Mouse (Mus musculus): ENCODE measurements around the gene Lifr. TPM values are rescaled to one million over a fixed set of nuclear protein-coding genes. Genes with fewer than 3 reads are reported as not detected.

Gene Lifr
- polyA plus RNA-seq, 1 experiment from 2014 or later, result 24.9 TPM

GRCm38 (mm10) chr15:7061995-7062697, 28.3 kb upstream of the Lifr start:
- DNase-seq (ENCODE audit: low spot score), result no peak
- H3K27ac ChIP-seq (ENCODE audit: low read depth, low read length), result no peak overlapping the region

GRCm38 (mm10) chr15:7062698-7063009, 27.8 kb upstream of the Lifr start:
- H3K27ac ChIP-seq (ENCODE audit: low read depth, low read length), result no peak overlapping the region
- no peaks in the 10 kb centered on the region for H3K9me3 ChIP-seq (ENCODE audit: control insufficient read depth, low read length)
- 97% methylated on average over 1 of the region's 1 CpGs for WGBS

More at GRCm38 (mm10) chr15:7061995-7062697, 28.3 kb upstream of the Lifr start:
- Histone ChIP-seq H3K9me3 (ENCODE audit: control insufficient read depth, low read length) (no peaks in the 10 kb centered on the region), H3K36me3 (ENCODE audit: control insufficient read depth, insufficient read depth, low read length) (no peaks in the 10 kb centered on the region), H3K9ac (ENCODE audit: low read depth, low read length) (no peak overlapping the region), H3K4me3 (ENCODE audit: low read depth, low read length) (no peak overlapping the region), H3K27me3 (ENCODE audit: control insufficient read depth, insufficient read depth, low read length) (no peaks in the 10 kb centered on the region), H3K4me2 (replicated peaks; ENCODE audit: low read depth, low read length) (no peak overlapping the region), H3K4me1 (replicated peaks; ENCODE audit: control insufficient read depth, insufficient read depth, low read length) (no peaks in the 10 kb centered on the region)
- no peak for ATAC-seq (ENCODE audit: low FRiP score)
- 35% methylated on average over 4 of the region's 4 CpGs for WGBS

GRCm38 (mm10) chr15:7063521-7064240, 26.7 kb upstream of the Lifr start:
- Histone ChIP-seq H3K27me3 (ENCODE audit: control insufficient read depth, insufficient read depth, low read length) (no peaks in the 10 kb centered on the region), H3K27ac (ENCODE audit: low read depth, low read length) (no peak overlapping the region), H3K4me2 (replicated peaks; ENCODE audit: low read depth, low read length) (no peak overlapping the region), H3K4me3 (ENCODE audit: low read depth, low read length) (no peak overlapping the region), H3K4me1 (replicated peaks; ENCODE audit: control insufficient read depth, insufficient read depth, low read length) (no peaks in the 10 kb centered on the region), H3K9me3 (ENCODE audit: control insufficient read depth, low read length) (no peaks in the 10 kb centered on the region), H3K36me3 (ENCODE audit: control insufficient read depth, insufficient read depth, low read length) (no peaks in the 10 kb centered on the region), H3K9ac (ENCODE audit: low read depth, low read length) (no peak overlapping the region)
- no peak for DNase-seq (ENCODE audit: low spot score)
- no peak for ATAC-seq (ENCODE audit: low FRiP score)
- 73% methylated on average over 9 of the region's 9 CpGs for WGBS

More at GRCm38 (mm10) chr15:7062698-7063009, 27.8 kb upstream of the Lifr start:
- Histone ChIP-seq H3K4me3 (ENCODE audit: low read depth, low read length) (no peak overlapping the region), H3K9ac (ENCODE audit: low read depth, low read length) (no peak overlapping the region), H3K4me1 (replicated peaks; ENCODE audit: control insufficient read depth, insufficient read depth, low read length) (no peaks in the 10 kb centered on the region), H3K4me2 (replicated peaks; ENCODE audit: low read depth, low read length) (no peak overlapping the region), H3K27me3 (ENCODE audit: control insufficient read depth, insufficient read depth, low read length) (no peaks in the 10 kb centered on the region), H3K36me3 (ENCODE audit: control insufficient read depth, insufficient read depth, low read length) (no peaks in the 10 kb centered on the region)
- ATAC-seq (ENCODE audit: low FRiP score), result no peak
- DNase-seq (ENCODE audit: low spot score), result no peak

GRCm38 (mm10) chr15:7064992-7065523, 25.4 kb upstream of the Lifr start:
- DNase-seq (ENCODE audit: low spot score), result no peak
- Histone ChIP-seq H3K4me1 (replicated peaks; ENCODE audit: control insufficient read depth, insufficient read depth, low read length) (no peaks in the 10 kb centered on the region), H3K9ac (ENCODE audit: low read depth, low read length) (no peak overlapping the region), H3K36me3 (ENCODE audit: control insufficient read depth, insufficient read depth, low read length) (no peaks in the 10 kb centered on the region), H3K4me2 (replicated peaks; ENCODE audit: low read depth, low read length) (no peak overlapping the region), H3K4me3 (ENCODE audit: low read depth, low read length) (no peak overlapping the region), H3K27me3 (ENCODE audit: control insufficient read depth, insufficient read depth, low read length) (no peaks in the 10 kb centered on the region), H3K27ac (ENCODE audit: low read depth, low read length) (no peak overlapping the region), H3K9me3 (ENCODE audit: control insufficient read depth, low read length) (no peaks in the 10 kb centered on the region)
- WGBS, result 84% methylated on average over 14 of the region's 14 CpGs
- no peak for ATAC-seq (ENCODE audit: low FRiP score)

- Histone ChIP-seq H3K4me1 (replicated peaks; ENCODE audit: control insufficient read depth, insufficient read depth, low read length) (no peaks in the 10 kb centered on the region), H3K27ac (ENCODE audit: low read depth, low read length) (no peak overlapping the region), H3K36me3 (ENCODE audit: control insufficient read depth, insufficient read depth, low read length) (no peaks in the 10 kb centered on the region), H3K9ac (ENCODE audit: low read depth, low read length) (no peak overlapping the region), H3K4me3 (ENCODE audit: low read depth, low read length) (no peak overlapping the region), H3K4me2 (replicated peaks; ENCODE audit: low read depth, low read length) (no peak overlapping the region), H3K9me3 (ENCODE audit: control insufficient read depth, low read length) (no peaks in the 10 kb centered on the region), H3K27me3 (ENCODE audit: control insufficient read depth, insufficient read depth, low read length) (no peaks in the 10 kb centered on the region)
- DNase-seq (ENCODE audit: low spot score) (no peak), ATAC-seq (ENCODE audit: low FRiP score) (no peak)
- WGBS, result 83% methylated on average over 5 of the region's 5 CpGs
These were observed 24.8 kb upstream of the Lifr start for GRCm38 (mm10) chr15:7065624-7066023.

GRCm38 (mm10) chr15:7066752-7067151, 23.7 kb upstream of the Lifr start:
- Histone ChIP-seq H3K4me3 (ENCODE audit: low read depth, low read length) (no peak overlapping the region), H3K4me2 (replicated peaks; ENCODE audit: low read depth, low read length) (no peak overlapping the region), H3K9me3 (ENCODE audit: control insufficient read depth, low read length) (no peaks in the 10 kb centered on the region), H3K36me3 (ENCODE audit: control insufficient read depth, insufficient read depth, low read length) (no peaks in the 10 kb centered on the region), H3K9ac (ENCODE audit: low read depth, low read length) (no peak overlapping the region), H3K27me3 (ENCODE audit: control insufficient read depth, insufficient read depth, low read length) (no peaks in the 10 kb centered on the region), H3K4me1 (replicated peaks; ENCODE audit: control insufficient read depth, insufficient read depth, low read length) (no peaks in the 10 kb centered on the region), H3K27ac (ENCODE audit: low read depth, low read length) (no peak overlapping the region)
- DNase-seq (ENCODE audit: low spot score) (no peak), ATAC-seq (ENCODE audit: low FRiP score) (no peak)
- WGBS, result 88% methylated on average over 3 of the region's 3 CpGs

- WGBS, result 67% methylated on average over 7 of the region's 7 CpGs
- H3K4me3 ChIP-seq (ENCODE audit: low read depth, low read length), result no peak overlapping the region
- no peak overlapping the region for H3K4me2 ChIP-seq (replicated peaks; ENCODE audit: low read depth, low read length)
- ATAC-seq (ENCODE audit: low FRiP score) (no peak), DNase-seq (ENCODE audit: low spot score) (no peak)
- H3K9ac ChIP-seq (ENCODE audit: low read depth, low read length), result no peak overlapping the region
- H3K4me1 ChIP-seq (replicated peaks; ENCODE audit: control insufficient read depth, insufficient read depth, low read length), result no peaks in the 10 kb centered on the region
- no peak overlapping the region for H3K27ac ChIP-seq (ENCODE audit: low read depth, low read length)
- H3K36me3 ChIP-seq (ENCODE audit: control insufficient read depth, insufficient read depth, low read length), result no peaks in the 10 kb centered on the region
- no peaks in the 10 kb centered on the region for H3K27me3 ChIP-seq (ENCODE audit: control insufficient read depth, insufficient read depth, low read length)
- no peaks in the 10 kb centered on the region for H3K9me3 ChIP-seq (ENCODE audit: control insufficient read depth, low read length)
These were observed 21.0 kb upstream of the Lifr start for GRCm38 (mm10) chr15:7069374-7069773.

GRCm38 (mm10) chr15:7070199-7070794, 20.1 kb upstream of the Lifr start:
- ATAC-seq (ENCODE audit: low FRiP score) (no peak), DNase-seq (ENCODE audit: low spot score) (no peak)
- H3K4me2 ChIP-seq (replicated peaks; ENCODE audit: low read depth, low read length), result no peak overlapping the region
- no peaks in the 10 kb centered on the region for H3K27me3 ChIP-seq (ENCODE audit: control insufficient read depth, insufficient read depth, low read length)
- no peaks in the 10 kb centered on the region for H3K36me3 ChIP-seq (ENCODE audit: control insufficient read depth, insufficient read depth, low read length)
- H3K9me3 ChIP-seq (ENCODE audit: control insufficient read depth, low read length), result no peaks in the 10 kb centered on the region
- H3K4me1 ChIP-seq (replicated peaks; ENCODE audit: control insufficient read depth, insufficient read depth, low read length), result no peaks in the 10 kb centered on the region
- no peak overlapping the region for H3K9ac ChIP-seq (ENCODE audit: low read depth, low read length)
- WGBS, result 81% methylated on average over 6 of the region's 6 CpGs
- no peak overlapping the region for H3K27ac ChIP-seq (ENCODE audit: low read depth, low read length)
- H3K4me3 ChIP-seq (ENCODE audit: low read depth, low read length), result no peak overlapping the region

All from hindbrain, embryonic 11.5 days (tissue).